Mouse (Mus musculus) thymus, adult 2 months (tissue): ENCODE measurements at regions not wholly inside any gene's neighbourhood (a gene's known extent, or its start where the extent isn't known, plus 50 kb on each side); places are given as distances from the start of the nearest gene placed in this dataset.

ENCODE experiments used
- CTCF ChIP-seq: fragments of 200-500 bp; IDR thresholded peaks from 2 replicates; pipeline ENCODE4 v1.5.1; 2012; ENCODE audit warnings: mild to moderate bottlenecking, control low read depth, low read length, moderate library complexity, borderline replicate concordance; ENCODE audit not compliant: control insufficient read depth, poor library complexity, insufficient read depth; ENCODE audit errors: extremely low read depth
- POLR2A ChIP-seq: fragments of 200-500 bp; IDR thresholded peaks from 2 replicates; pipeline ENCODE4 v1.6.1; 2012; ENCODE audit warnings: mild to moderate bottlenecking, low read length, control low read depth, moderate library complexity; ENCODE audit not compliant: control insufficient read depth, poor library complexity, insufficient read depth; ENCODE audit errors: extremely low read depth

- TF ChIP-seq CTCF (no peak), POLR2A (no peak)
Measured at GRCm38 (mm10) chr5:119518506-119519252, 151.8 kb upstream of the Tbx3 start.
